Mouse (Mus musculus): ENCODE data around the gene Zmym4. TPM values are rescaled to one million over a fixed set of nuclear protein-coding genes. Genes with fewer than 3 reads are reported as not detected.

Gene Zmym4
- total RNA-seq (2012; rRNA removed) = 13.6 and 14.9 TPM in 2 replicates
- 18.0 and 19.7 TPM in 2 replicates for total RNA-seq (2014; rRNA removed)
- polyA plus RNA-seq (2012; ENCODE audit: insufficient read length, low read depth) = 22.8 and 24.3 TPM in 2 replicates

GRCm38 (mm10) chr4:126967864-126968821 is at the start of gene Zmym4:
Gene Zmym4 (minus strand): TSS chr4:126968135.
- in situ Hi-C loops (cut with MboI; ENCODE audit: low pct_ligation_motif_present, low pct_unique_long_range_greater_than_20kb, low sequenced_read_pairs) (no loop called here), dilution Hi-C loops (cut with MboI; ENCODE audit: extremely low pct_ligation_motif_present, extremely low pct_unique_long_range_greater_than_20kb, low sequenced_read_pairs) (no loop called here)
- H3K4me1 ChIP-seq (ENCODE audit: control insufficient read depth in 1 of 2, insufficient read depth in 2 of 2) = peaks cover 0 to 12% of the 10 kb centered on the region in 2 experiments; a peak in 2 of 4 replicates
- H3K27ac ChIP-seq (ENCODE audit: insufficient read depth, low read depth) = peak within 1 kb of the TSS; percentile 37; the same call in 1 of the 2 replicates
- peaks cover 23% of the 10 kb centered on the region for H3K79me2 ChIP-seq (replicated peaks; ENCODE audit: control insufficient read depth, extremely low read depth, insufficient read depth, poor library complexity, severe bottlenecking)
- H3K9ac ChIP-seq (ENCODE audit: insufficient read depth, low read depth) = peak within 1 kb of the TSS; percentile 98
- H3K4me3 ChIP-seq (replicated peaks in 1 of 3; ENCODE audit: low read depth in 2 of 3, low read length in 2 of 3, poor library complexity in 1 of 3) = peak within 1 kb of the TSS; percentile 76 to 92 (median 90)
- peak; percentile 96 for DNase-seq (ENCODE audit: extremely low read depth)
- H3K36me3 ChIP-seq (replicated peaks in 1 of 2; ENCODE audit: control insufficient read depth in 1 of 2, insufficient read depth in 1 of 2, low read length in 1 of 2) = peaks cover 0 to 4% of the 10 kb centered on the region in 2 experiments
- H3K27me3 ChIP-seq (replicated peaks) = no peaks in the 10 kb centered on the region
- no peaks in the 10 kb centered on the region for H3K9me3 ChIP-seq (replicated peaks; ENCODE audit: low read length)
- H3K4me2 ChIP-seq (ENCODE audit: insufficient read depth, low read depth, poor library complexity, severe bottlenecking) = peak within 1 kb of the TSS; percentile 93
- TF ChIP-seq UBTF (IDR thresholded peaks at IDR 0.05; ENCODE audit: low read depth, low read length) = no peak
- no peak; the same call in 1 of the 2 replicates for TF ChIP-seq IRF4 (IDR thresholded peaks at IDR 0.05; ENCODE audit: low read depth, low read length)
- TF ChIP-seq SMC3 (IDR thresholded peaks at IDR 0.05; ENCODE audit: low read depth, low read length) = no peak
- TF ChIP-seq PAX5 (IDR thresholded peaks at IDR 0.05; ENCODE audit: low read length) = no peak
- TF ChIP-seq ZC3H11A (IDR thresholded peaks at IDR 0.05; ENCODE audit: low read depth, low read length) = no peak
- no peak for TF ChIP-seq MAFK (IDR thresholded peaks at IDR 0.05; ENCODE audit: insufficient replicate concordance, low read length)
- TF ChIP-seq POLR2A (IDR thresholded peaks at IDR 0.05; ENCODE audit: low read depth, low read length) = peak; percentile 74
- peak; percentile 80 for TF ChIP-seq HCFC1 (IDR thresholded peaks at IDR 0.05; ENCODE audit: low read depth, low read length)
- TF ChIP-seq SIN3A (IDR thresholded peaks at IDR 0.05; ENCODE audit: low read length) = peak; percentile 25; the same call in 1 of the 2 replicates
- TF ChIP-seq E2F4 (IDR thresholded peaks at IDR 0.05; ENCODE audit: insufficient replicate concordance, low read depth, low read length) = no peak
- TF ChIP-seq POLR2AphosphoS2 (IDR thresholded peaks at IDR 0.05; ENCODE audit: low read depth, low read length) = no peak
- peak; percentile 54; the same call in 1 of the 2 replicates for TF ChIP-seq KAT2A (IDR thresholded peaks at IDR 0.05; ENCODE audit: insufficient replicate concordance, low read length)
- no peak for TF ChIP-seq ZMIZ1 (IDR thresholded peaks at IDR 0.05; ENCODE audit: low read depth, low read length)
- TF ChIP-seq ETS1 (conservative IDR thresholded peaks at IDR 0.05; ENCODE audit: low read depth, low read length) = 0 out of 2 replicates have a peak, but pooled peaks have one; percentile 20
- peak; percentile 81 for TF ChIP-seq NELFE (IDR thresholded peaks at IDR 0.05; ENCODE audit: low read depth, low read length)
- no peak for TF ChIP-seq GABPA (IDR thresholded peaks at IDR 0.05; ENCODE audit: insufficient replicate concordance, low read depth, low read length)
- 0 out of 2 replicates have a peak, but pooled peaks have one; percentile 7 for TF ChIP-seq CHD2 (IDR thresholded peaks at IDR 0.05; ENCODE audit: low read length)
- peak; percentile 30; the same call in 1 of the 2 replicates for TF ChIP-seq TBP (conservative IDR thresholded peaks at IDR 0.05; ENCODE audit: low read depth, low read length)
- TF ChIP-seq MYC (IDR thresholded peaks at IDR 0.05; ENCODE audit: low read depth, low read length) = no peak
- TF ChIP-seq RAD21 (IDR thresholded peaks at IDR 0.05; ENCODE audit: low read depth, low read length) = no peak
- no peak for TF ChIP-seq CTCF (conservative IDR thresholded peaks at IDR 0.05 in 1 of 2, IDR thresholded peaks at IDR 0.05 in 1 of 2; ENCODE audit: low read depth in 2 of 2, low read length in 2 of 2)
- TF ChIP-seq JUN (IDR thresholded peaks at IDR 0.05; ENCODE audit: insufficient read depth, low read depth, low read length) = no peak; the same call in 1 of the 2 replicates
- TF ChIP-seq ZNF384 (IDR thresholded peaks at IDR 0.05; ENCODE audit: low read depth, low read length) = no peak
- no peak for TF ChIP-seq RCOR1 (conservative IDR thresholded peaks at IDR 0.05; ENCODE audit: low read depth, low read length)
- peak; percentile 80; the same call in 1 of the 2 replicates for TF ChIP-seq MAZ (IDR thresholded peaks at IDR 0.05; ENCODE audit: low read depth, low read length)
- TF ChIP-seq ZKSCAN1 (IDR thresholded peaks at IDR 0.05; ENCODE audit: borderline replicate concordance, low read depth, low read length) = no peak
- no peak for TF ChIP-seq CHD1 (IDR thresholded peaks at IDR 0.05; ENCODE audit: low read depth, low read length)
- no peak for TF ChIP-seq EP300 (IDR thresholded peaks at IDR 0.05; ENCODE audit: low read length)
- TF ChIP-seq MEF2A (IDR thresholded peaks at IDR 0.05; ENCODE audit: borderline replicate concordance, low read depth, low read length) = no peak
- TF ChIP-seq JUND (conservative IDR thresholded peaks at IDR 0.05; ENCODE audit: low read depth, low read length) = no peak
- no peak for TF ChIP-seq USF2 (conservative IDR thresholded peaks at IDR 0.05; ENCODE audit: low read depth, low read length)
- peak; percentile 65 for TF ChIP-seq TCF12 (IDR thresholded peaks at IDR 0.05; ENCODE audit: low read depth, low read length)
- TF ChIP-seq USF1 (IDR thresholded peaks at IDR 0.05; ENCODE audit: low read depth, low read length) = no peak
- peak; percentile 32; the same call in 1 of the 2 replicates for TF ChIP-seq MAX (IDR thresholded peaks at IDR 0.05; ENCODE audit: low read length)
- no peak for TF ChIP-seq BHLHE40 (IDR thresholded peaks at IDR 0.05; ENCODE audit: low read depth, low read length)
- TF ChIP-seq NRF1 (IDR thresholded peaks at IDR 0.05; ENCODE audit: low read depth, low read length) = peak; percentile 93
- TF ChIP-seq MXI1 (IDR thresholded peaks at IDR 0.05; ENCODE audit: low read depth, low read length) = no peak

Measured in CH12.LX (cell line).